Mouse (Mus musculus) intestine, postnatal 0 days (tissue): ENCODE data around the gene Gdi1. TPM values are rescaled to one million over a fixed set of nuclear protein-coding genes. Genes with fewer than 3 reads are reported as not detected.
"Not testable (repeated sequence)": the region's sequence is repeated elsewhere in the genome, so short reads cannot be mapped to it uniquely, and the experiment has no call there.

Source experiments
- ATAC-seq: fragments of 200-750 bp; cut with Nextera tagmentation; 2 replicates; pipeline ENCODE4 v1.8.0; 2017; ENCODE audit warnings: mild to moderate bottlenecking, moderate TSS enrichment, moderate library complexity
- H3K27ac ChIP-seq: fragments of 300-500 bp; sonication (generic); 2 replicates; pipeline ENCODE4 v1.5.1; 2014; ENCODE audit warnings: mild to moderate bottlenecking, low read depth, low read length, moderate library complexity
- H3K27me3 ChIP-seq: fragments of 300-500 bp; sonication (generic); replicated peaks from 2 replicates; pipeline ENCODE4 v1.6.1; 2014; ENCODE audit warnings: low read length, mixed read lengths; ENCODE audit not compliant: control insufficient read depth, insufficient read depth
- H3K36me3 ChIP-seq: fragments of 300-500 bp; sonication (generic); 2 replicates; pipeline ENCODE4 v1.6.1; 2014; ENCODE audit warnings: mild to moderate bottlenecking, moderate library complexity; ENCODE audit not compliant: control insufficient read depth, insufficient read depth
- H3K4me1 ChIP-seq: fragments of 300-500 bp; sonication (generic); replicated peaks from 2 replicates; pipeline ENCODE4 v1.6.1; 2014; ENCODE audit warnings: antibody characterized with exemption, low read length, mixed read lengths; ENCODE audit not compliant: control insufficient read depth, insufficient read depth
- H3K4me2 ChIP-seq: fragments of 300-500 bp; sonication (generic); replicated peaks from 2 replicates; pipeline ENCODE4 v1.6.1; 2014; ENCODE audit warnings: low read depth, mild to moderate bottlenecking, moderate library complexity
- H3K4me3 ChIP-seq: fragments of 300-500 bp; sonication (generic); 2 replicates; pipeline ENCODE4 v1.5.1; 2014; ENCODE audit warnings: low read depth, low read length
- H3K9ac ChIP-seq: fragments of 300-500 bp; sonication (generic); 2 replicates; pipeline ENCODE4 v1.6.1; 2014; ENCODE audit warnings: mild to moderate bottlenecking, low read depth, low read length
- H3K9me3 ChIP-seq: fragments of 300-500 bp; sonication (generic); 2 replicates; pipeline ENCODE4 v1.6.1; 2016; ENCODE audit warnings: mixed run types; ENCODE audit not compliant: control insufficient read depth
- CTCF ChIP-seq: sonication (generic); IDR thresholded peaks from 2 replicates; pipeline ENCODE4 v1.5.1; 2016; ENCODE audit warnings: low read depth, mild to moderate bottlenecking, control low read depth, antibody characterized with exemption, moderate library complexity
- WGBS: fragments of 180-500 bp; shearing (Covaris S2); extraction: QIAGEN DNeasy Blood & Tissue Kit; methylation state at CpG from one replicate; pipeline ENCODE4 v1.1.7; 2014; 5-methylcytosine and 5-hydroxymethylcytosine counted together
- microRNA-seq: library from miRNA; unstranded; fragments of <30 nt; microRNA quantifications from one replicate; pipeline ENCODE4, GENCODE M21; 2016
- polyA plus RNA-seq: library from polyadenylated mRNA; unstranded; fragments of >200 nt; fragmentation: Nextera tagmentation; extraction: Ambion mirVana; gene quantifications from 2 replicates; pipeline ENCODE4 v1.2.1, GENCODE M21; 2015

The Gdi1 gene
- polyA plus RNA-seq, 1 experiment from 2014 or later, result 63.9 TPM

DNA sequence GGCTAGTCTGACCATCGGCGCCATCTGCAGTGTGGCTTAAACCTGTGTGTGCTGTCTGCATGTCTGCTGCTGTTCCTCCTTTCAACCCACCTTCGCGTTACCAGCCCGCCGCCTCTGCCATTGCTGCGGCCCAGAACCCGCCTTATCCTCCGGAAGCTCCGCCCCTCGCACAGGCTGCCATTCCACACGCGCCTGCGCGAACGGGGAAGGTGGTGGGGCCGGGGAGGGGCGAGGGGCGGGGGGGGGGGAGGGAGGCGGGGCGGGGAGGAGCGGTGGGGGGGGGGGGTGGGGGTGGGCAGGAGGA lies 48.6 kb downstream of the Gdi1 start, which contains the start of gene Lage3:
Gene Lage3 (minus strand): TSS at position 152 of the 304 bp plus-strand sequence.
- H3K4me2 ChIP-seq, result peak within 1 kb of the TSS; percentile 57
- H3K9ac ChIP-seq, result peak within 1 kb of the TSS; percentile 45; the same call in 1 of the 2 replicates
- H3K27ac ChIP-seq, result no peak within 1 kb of the TSS
- peak within 1 kb of the TSS; percentile 46 for H3K4me3 ChIP-seq
- no peak for ATAC-seq
- no peaks in the 10 kb centered on the region for H3K9me3 ChIP-seq
- WGBS, result 17% methylated on average over 11 of the region's 22 CpGs
- H3K4me1 ChIP-seq, result no peaks in the 10 kb centered on the region
- TF ChIP-seq CTCF, result no peak
- H3K36me3 ChIP-seq, result no peaks in the 10 kb centered on the region
- H3K27me3 ChIP-seq, result no peaks in the 10 kb centered on the region

- H3K9ac ChIP-seq, H3K4me1 ChIP-seq, H3K9me3 ChIP-seq, ATAC-seq, H3K4me3 ChIP-seq, H3K27me3 ChIP-seq, H3K36me3 ChIP-seq, H3K4me2 ChIP-seq, H3K27ac ChIP-seq: not testable (repeated sequence)
- 85% methylated on average over 3 of the region's 3 CpGs for WGBS
Observed at GRCm38 (mm10) chrX:74357069-74357468, 52.3 kb downstream of the Gdi1 start.

GRCm38 (mm10) chrX:74359171-74359570 lies 54.4 kb downstream of the Gdi1 start:
- TF ChIP-seq CTCF, result no peak
- H3K9ac ChIP-seq, result no peak overlapping the region
- no peaks in the 10 kb centered on the region for H3K27me3 ChIP-seq
- no peak for ATAC-seq
- 42% methylated on average over 11 of the region's 11 CpGs for WGBS
- no peak overlapping the region for H3K27ac ChIP-seq
- H3K9me3 ChIP-seq, result no peaks in the 10 kb centered on the region
- H3K4me1 ChIP-seq, result no peaks in the 10 kb centered on the region
- no peaks in the 10 kb centered on the region for H3K36me3 ChIP-seq
- no peak overlapping the region for H3K4me2 ChIP-seq
- no peak overlapping the region for H3K4me3 ChIP-seq

Small RNA genes within 50 kb of the gene (microRNA-seq; reads per million reads assigned to microRNA genes)
- gene Mir7091, result 1.1 reads per million
- gene Mir7092, result not detected

Other genes with a start within 250 kb of the Gdi1 start
- gene Opn1mw, start 177.5 kb upstream of the Gdi1 start, polyA plus RNA-seq, result not detected in 2 replicates
- gene Mecp2, start 169.6 kb upstream of the Gdi1 start, polyA plus RNA-seq, result 7.9 and 8.5 TPM in 2 replicates
- not detected in 2 replicates for gene Tex28, start 137.2 kb upstream of the Gdi1 start, polyA plus RNA-seq
- not detected in 2 replicates for gene Tktl1, start 127.7 kb upstream of the Gdi1 start, polyA plus RNA-seq
- gene Flna, start 55.2 kb upstream of the Gdi1 start, polyA plus RNA-seq, result 155 and 170 TPM in 2 replicates
- gene Emd, start 50.3 kb upstream of the Gdi1 start, polyA plus RNA-seq, result 13.8 and 14.6 TPM in 2 replicates
- gene Rpl10, start 34.2 kb upstream of the Gdi1 start, polyA plus RNA-seq, result 485 and 521 TPM in 2 replicates
- 64.0 and 64.8 TPM in 2 replicates for gene Taz, start 23.1 kb upstream of the Gdi1 start, polyA plus RNA-seq
- gene Dnase1l1, start 22.7 kb upstream of the Gdi1 start, polyA plus RNA-seq, result 24.7 and 26.2 TPM in 2 replicates
- gene Atp6ap1, start 7.9 kb upstream of the Gdi1 start, polyA plus RNA-seq, result 111 and 115 TPM in 2 replicates
- 35.6 and 42.9 TPM in 2 replicates for gene Fam50a, start 8.0 kb downstream of the Gdi1 start, polyA plus RNA-seq
- 0.93 and 1.3 TPM in 2 replicates for gene Plxna3, start 24.1 kb downstream of the Gdi1 start, polyA plus RNA-seq
- gene Lage3, start 48.6 kb downstream of the Gdi1 start, polyA plus RNA-seq, result 58.3 and 62.2 TPM in 2 replicates
- 77.4 and 78.1 TPM in 2 replicates for gene Ubl4a, start 68.2 kb downstream of the Gdi1 start, polyA plus RNA-seq
- 16.9 and 18.3 TPM in 2 replicates for gene Slc10a3, start 68.4 kb downstream of the Gdi1 start, polyA plus RNA-seq
- 20.9 and 22.0 TPM in 2 replicates for gene Fam3a, start 88.3 kb downstream of the Gdi1 start, polyA plus RNA-seq
- 12.0 and 12.7 TPM in 2 replicates for gene Ikbkg, start 88.3 kb downstream of the Gdi1 start, polyA plus RNA-seq
- 13.6 and 14.5 TPM in 2 replicates for gene G6pdx, start 124.2 kb downstream of the Gdi1 start, polyA plus RNA-seq
- not detected in 2 replicates for gene Gm6880, start 176.4 kb downstream of the Gdi1 start, polyA plus RNA-seq